Mouse (Mus musculus): ENCODE results near the gene Agbl2. TPM values are rescaled to one million over a fixed set of nuclear protein-coding genes. Genes with fewer than 3 reads are reported as not detected.

The Agbl2 gene
- polyA plus RNA-seq, 1 experiment: not detected

GRCm38 (mm10) chr2:90747131-90747530 lies 35.4 kb upstream of the Agbl2 start:
- H3K4me3 ChIP-seq (replicated peaks): peak overlapping the region; percentile 95
- H3K9me3 ChIP-seq: no peaks in the 10 kb centered on the region
- no peak for TF ChIP-seq FLI1 (IDR thresholded peaks at IDR 0.05; ENCODE audit: low read length)
- TF ChIP-seq GATA1 (IDR thresholded peaks at IDR 0.05; ENCODE audit: borderline replicate concordance, low read length): no peak
- peaks cover 40% of the 10 kb centered on the region for H3K36me3 ChIP-seq (replicated peaks; ENCODE audit: low read length)
- no peaks in the 10 kb centered on the region for H3K27me3 ChIP-seq (replicated peaks)
- H3K4me1 ChIP-seq: peaks cover 43% of the 10 kb centered on the region

- Histone ChIP-seq H3K4me3 (replicated peaks) (peak overlapping the region; percentile 51), H3K27me3 (replicated peaks) (no peaks in the 10 kb centered on the region), H3K9me3 (no peaks in the 10 kb centered on the region), H3K4me1 (peaks cover 37% of the 10 kb centered on the region), H3K36me3 (replicated peaks; ENCODE audit: low read length) (peaks cover 66% of the 10 kb centered on the region)
- TF ChIP-seq GATA1 (IDR thresholded peaks at IDR 0.05; ENCODE audit: borderline replicate concordance, low read length) (no peak), FLI1 (IDR thresholded peaks at IDR 0.05; ENCODE audit: low read length) (no peak)
Measured at GRCm38 (mm10) chr2:90749676-90750459, 32.7 kb upstream of the Agbl2 start.

- Histone ChIP-seq H3K9me3 (no peaks in the 10 kb centered on the region), H3K4me1 (peaks cover 24% of the 10 kb centered on the region), H3K36me3 (replicated peaks; ENCODE audit: low read length) (peaks cover 88% of the 10 kb centered on the region), H3K27me3 (replicated peaks) (no peaks in the 10 kb centered on the region), H3K4me3 (replicated peaks) (no peak overlapping the region)
- TF ChIP-seq GATA1 (IDR thresholded peaks at IDR 0.05; ENCODE audit: borderline replicate concordance, low read length): no peak
- no peak for TF ChIP-seq FLI1 (IDR thresholded peaks at IDR 0.05; ENCODE audit: low read length)
Measured at GRCm38 (mm10) chr2:90753565-90753964, 29.0 kb upstream of the Agbl2 start.

GRCm38 (mm10) chr2:90754188-90754587 lies 28.3 kb upstream of the Agbl2 start:
- H3K4me3 ChIP-seq (replicated peaks): no peak overlapping the region
- TF ChIP-seq FLI1 (IDR thresholded peaks at IDR 0.05; ENCODE audit: low read length) (no peak), GATA1 (IDR thresholded peaks at IDR 0.05; ENCODE audit: borderline replicate concordance, low read length) (no peak)
- H3K9me3 ChIP-seq: no peaks in the 10 kb centered on the region
- peaks cover 17% of the 10 kb centered on the region for H3K4me1 ChIP-seq
- peaks cover 89% of the 10 kb centered on the region for H3K36me3 ChIP-seq (replicated peaks; ENCODE audit: low read length)
- no peaks in the 10 kb centered on the region for H3K27me3 ChIP-seq (replicated peaks)

- H3K4me3 ChIP-seq (replicated peaks): no peak overlapping the region
- no peaks in the 10 kb centered on the region for H3K27me3 ChIP-seq (replicated peaks)
- TF ChIP-seq FLI1 (IDR thresholded peaks at IDR 0.05; ENCODE audit: low read length) (no peak), GATA1 (IDR thresholded peaks at IDR 0.05; ENCODE audit: borderline replicate concordance, low read length) (no peak)
- H3K4me1 ChIP-seq: no peaks in the 10 kb centered on the region
- no peaks in the 10 kb centered on the region for H3K9me3 ChIP-seq
- H3K36me3 ChIP-seq (replicated peaks; ENCODE audit: low read length): peaks cover 97% of the 10 kb centered on the region
Measured at GRCm38 (mm10) chr2:90765123-90765522, 17.4 kb upstream of the Agbl2 start.

GRCm38 (mm10) chr2:90781323-90781722 lies 1.2 kb upstream of the Agbl2 start:
- no peak for TF ChIP-seq FLI1 (IDR thresholded peaks at IDR 0.05; ENCODE audit: low read length)
- TF ChIP-seq GATA1 (IDR thresholded peaks at IDR 0.05; ENCODE audit: borderline replicate concordance, low read length): no peak
- peaks cover 61% of the 10 kb centered on the region for H3K36me3 ChIP-seq (replicated peaks; ENCODE audit: low read length)

GRCm38 (mm10) chr2:90781938-90782337 lies 589 bp upstream of the Agbl2 start:
- Histone ChIP-seq H3K27me3 (replicated peaks) (peaks cover 9% of the 10 kb centered on the region), H3K4me1 (peaks cover 12% of the 10 kb centered on the region), H3K36me3 (replicated peaks; ENCODE audit: low read length) (peaks cover 54% of the 10 kb centered on the region), H3K4me3 (replicated peaks) (no peak overlapping the region), H3K9me3 (no peaks in the 10 kb centered on the region)
- no peak for TF ChIP-seq FLI1 (IDR thresholded peaks at IDR 0.05; ENCODE audit: low read length)
- no peak for TF ChIP-seq GATA1 (IDR thresholded peaks at IDR 0.05; ENCODE audit: borderline replicate concordance, low read length)

More at GRCm38 (mm10) chr2:90781323-90781722, 1.2 kb upstream of the Agbl2 start:
- H3K9me3 ChIP-seq: no peaks in the 10 kb centered on the region
- peaks cover 12% of the 10 kb centered on the region for H3K4me1 ChIP-seq
- peaks cover 9% of the 10 kb centered on the region for H3K27me3 ChIP-seq (replicated peaks)
- no peak overlapping the region for H3K4me3 ChIP-seq (replicated peaks)

GRCm38 (mm10) chr2:90782901-90783486 lies 467 bp downstream of the Agbl2 start:
- Histone ChIP-seq H3K4me3 (replicated peaks) (peak overlapping the region; percentile 82), H3K36me3 (replicated peaks; ENCODE audit: low read length) (peaks cover 44% of the 10 kb centered on the region), H3K9me3 (no peaks in the 10 kb centered on the region), H3K27me3 (replicated peaks) (peaks cover 9% of the 10 kb centered on the region), H3K4me1 (peaks cover 9% of the 10 kb centered on the region)
- TF ChIP-seq GATA1 (IDR thresholded peaks at IDR 0.05; ENCODE audit: borderline replicate concordance, low read length) (no peak), FLI1 (IDR thresholded peaks at IDR 0.05; ENCODE audit: low read length) (no peak)

- Histone ChIP-seq H3K27me3 (replicated peaks) (peaks cover 5% of the 10 kb centered on the region), H3K4me3 (replicated peaks) (no peak overlapping the region), H3K4me1 (peaks cover 2% of the 10 kb centered on the region; the same call in 1 of the 2 replicates), H3K9me3 (peaks cover 5% of the 10 kb centered on the region), H3K36me3 (replicated peaks; ENCODE audit: low read length) (peaks cover 1% of the 10 kb centered on the region)
- TF ChIP-seq GATA1 (IDR thresholded peaks at IDR 0.05; ENCODE audit: borderline replicate concordance, low read length) (no peak), FLI1 (IDR thresholded peaks at IDR 0.05; ENCODE audit: low read length) (no peak)
Measured at GRCm38 (mm10) chr2:90788126-90788525, 5.6 kb downstream of the Agbl2 start.

All from megakaryocyte, embryonic 14.5 days (primary cell).